Mouse (Mus musculus) liver, embryonic 14.5 days (tissue): ENCODE results near the gene Rin1. TPM values are rescaled to one million over a fixed set of nuclear protein-coding genes. Genes with fewer than 3 reads are reported as not detected.

Experiments
- ATAC-seq: fragments of 200-750 bp; cut with Nextera tagmentation; 2 replicates; pipeline ENCODE4 v1.8.0; 2017; ENCODE audit warnings: moderate number of reproducible peaks, mild to moderate bottlenecking, moderate library complexity; ENCODE audit not compliant: insufficient read depth
- DNase-seq, 3 experiments: peaks; one replicate each; pipeline ENCODE4 v3.0.0-alpha.2; 2012 to 2013; ENCODE audit warnings: low read depth in 3 of 3, low spot score in 3 of 3
- H3K27ac ChIP-seq: fragments of 300-500 bp; sonication (generic); 2 replicates; pipeline ENCODE4 v1.5.1; 2014; ENCODE audit warnings: moderate library complexity, mild to moderate bottlenecking, control low read depth, inconsistent platforms
- H3K27me3 ChIP-seq: fragments of 300-500 bp; sonication (generic); 2 replicates; pipeline ENCODE4 v1.6.1; 2014; ENCODE audit warnings: mild to moderate bottlenecking, low read length, moderate library complexity; ENCODE audit not compliant: control insufficient read depth, insufficient read depth
- H3K36me3 ChIP-seq: fragments of 300-500 bp; sonication (generic); replicated peaks from 2 replicates; pipeline ENCODE4 v1.6.1; 2014; ENCODE audit warnings: low read depth; ENCODE audit not compliant: control insufficient read depth, insufficient read depth
- H3K4me1 ChIP-seq, 2 experiments: fragments of 200-500 bp in 1 of 2; fragments of 300-500 bp in 1 of 2; sonication (generic) in 1 of 2; replicated peaks; 2 replicates each; pipeline ENCODE4 v1.6.1; 2012 to 2014; ENCODE audit warnings: antibody characterized with exemption in 1 of 2, inconsistent platforms in 1 of 2, low read length in 1 of 2; ENCODE audit not compliant: control insufficient read depth in 2 of 2, insufficient read depth in 2 of 2
- H3K4me2 ChIP-seq: fragments of 300-500 bp; sonication (generic); 2 replicates; pipeline ENCODE4 v1.6.1; 2014; ENCODE audit warnings: low read depth, mild to moderate bottlenecking, control low read depth, moderate library complexity
- H3K4me3 ChIP-seq, 2 experiments: fragments of 200-500 bp in 1 of 2; fragments of 300-500 bp in 1 of 2; sonication (generic) in 1 of 2; 2 replicates each; pipeline ENCODE4 v1.5.1; 2012 to 2014; ENCODE audit warnings: low read depth in 2 of 2, low read length in 2 of 2, mild to moderate bottlenecking in 2 of 2, control low read depth in 1 of 2, inconsistent platforms in 1 of 2, moderate library complexity in 1 of 2; ENCODE audit not compliant: insufficient read depth in 1 of 2
- H3K9ac ChIP-seq: fragments of 300-500 bp; sonication (generic); replicated peaks from 2 replicates; pipeline ENCODE4 v1.6.1; 2014; ENCODE audit warnings: mild to moderate bottlenecking, control low read depth, moderate library complexity
- H3K9me3 ChIP-seq: fragments of 300-500 bp; sonication (generic); 2 replicates; pipeline ENCODE4 v1.6.1; 2016; ENCODE audit warnings: low read length, mixed read lengths; ENCODE audit not compliant: control insufficient read depth
- CTCF ChIP-seq: IDR thresholded peaks from 2 replicates; pipeline ENCODE4 v1.5.1; 2016; ENCODE audit warnings: antibody characterized with exemption, low read depth, control low read depth
- EP300 ChIP-seq: IDR thresholded peaks from 2 replicates; pipeline ENCODE4 v1.6.1; 2016; ENCODE audit warnings: antibody characterized with exemption, low read depth
- WGBS: fragments of 180-500 bp; shearing (Covaris S2); extraction: QIAGEN DNeasy Blood & Tissue Kit; methylation state at CpG from one replicate; pipeline ENCODE4 v1.1.7; 2014; ENCODE audit not compliant: insufficient replicate concordance; 5-methylcytosine and 5-hydroxymethylcytosine counted together
- polyA plus RNA-seq, 2 experiments: library from polyadenylated mRNA; depleted of rRNA in 1 of 2; stranded (reverse) in 1 of 2; unstranded in 1 of 2; fragments of >200 nt; fragmentation: Nextera tagmentation in 1 of 2; extraction: Ambion mirVana in 1 of 2; gene quantifications; 2 replicates each; pipeline versions ENCODE4 v1.2.1 to v1.2.3; 2012 to 2014

Rin1 gene
- polyA plus RNA-seq, 2 experiments: 0.13 to 0.54 TPM

DNA sequence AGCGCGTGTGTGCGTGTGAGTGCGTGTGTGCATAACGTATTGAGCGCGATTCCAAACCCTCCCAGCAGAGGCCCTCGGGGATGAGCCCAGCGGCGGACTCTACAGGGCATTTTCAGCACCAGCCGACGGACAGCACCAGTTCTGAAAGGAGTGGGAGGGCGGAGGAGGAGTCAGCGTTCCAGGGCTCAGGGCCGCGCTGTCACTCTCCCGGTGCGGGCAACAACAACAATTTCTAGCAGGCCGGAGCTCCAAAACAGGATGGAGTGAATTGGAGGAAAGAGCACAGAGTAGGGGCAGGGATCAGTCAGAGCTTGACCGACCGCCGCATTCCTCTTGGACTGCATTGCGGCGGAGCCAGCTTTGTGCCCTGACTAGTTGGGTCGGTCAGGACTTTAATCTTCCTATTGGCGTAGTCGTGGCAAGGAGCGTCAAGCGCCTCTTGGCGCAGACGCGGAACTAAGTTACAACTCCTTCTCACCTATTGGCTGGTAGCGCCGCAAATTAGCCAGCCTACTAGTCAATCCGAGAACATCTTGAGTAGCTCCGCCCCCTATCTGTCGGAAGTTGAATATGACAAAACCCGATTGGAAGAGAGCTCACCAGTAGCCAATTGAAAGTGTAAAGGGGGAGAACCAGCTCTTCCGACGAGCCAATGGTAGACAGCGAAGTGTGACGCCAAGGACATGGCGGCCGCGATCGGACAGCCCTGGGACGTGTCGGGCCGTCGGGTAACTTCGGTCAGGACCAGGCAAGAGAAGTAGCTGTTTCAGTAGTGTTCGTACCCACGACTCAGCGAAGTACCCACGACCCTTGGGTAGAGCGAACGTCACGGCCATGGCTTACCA is 37.8 kb downstream of the Rin1 start, which contains the start of gene Yif1a:
Gene Yif1a, plus strand, starts transcription at position 655 of the 845 bp plus-strand sequence.
- H3K27me3 ChIP-seq: peaks cover 34% of the 10 kb centered on the region
- peak; percentile 98 for DNase-seq
- peak within 1 kb of the TSS; percentile 79 to 97 for H3K4me3 ChIP-seq
- H3K36me3 ChIP-seq: no peaks in the 10 kb centered on the region
- WGBS: under 1% methylated on average over 58 of the region's 58 CpGs
- no peaks in the 10 kb centered on the region for H3K9me3 ChIP-seq
- TF ChIP-seq CTCF (peak; percentile 78), EP300 (no peak)
- H3K9ac ChIP-seq: peak within 1 kb of the TSS; percentile 76
- peak within 1 kb of the TSS; percentile 77 for H3K27ac ChIP-seq
- peak within 1 kb of the TSS; percentile 73 for H3K4me2 ChIP-seq
- H3K4me1 ChIP-seq: peaks cover 10% of the 10 kb centered on the region in 2 experiments
- peak; percentile 90 for ATAC-seq

DNA sequence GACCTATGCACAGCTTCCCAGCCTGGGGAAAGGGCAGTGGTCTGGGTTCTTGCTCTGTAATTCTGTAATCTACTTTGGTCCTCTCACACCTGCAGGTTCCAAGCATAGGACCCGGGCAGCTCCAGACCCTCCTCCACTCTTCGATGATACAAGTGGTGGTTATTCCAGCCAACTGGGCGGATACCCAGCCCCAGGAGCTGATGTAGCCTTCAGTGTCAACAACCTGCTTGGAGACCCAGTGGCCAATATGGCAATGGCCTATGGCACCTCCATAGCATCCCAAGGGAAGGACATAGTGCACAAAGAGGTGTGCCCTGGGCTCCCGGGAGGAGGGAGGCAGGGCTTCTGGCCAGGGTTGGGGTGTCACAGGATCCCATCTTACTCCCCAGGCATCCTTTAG is 39.0 kb downstream of the Rin1 start:
- H3K27ac ChIP-seq: no peak overlapping the region
- DNase-seq (no peak), ATAC-seq (no peak)
- H3K4me1 ChIP-seq: peaks cover 10 to 12% of the 10 kb centered on the region in 2 experiments
- TF ChIP-seq EP300: no peak
- no peak for TF ChIP-seq CTCF
- H3K36me3 ChIP-seq: no peaks in the 10 kb centered on the region
- peak overlapping the region; percentile 73 for H3K4me2 ChIP-seq
- no peaks in the 10 kb centered on the region for H3K9me3 ChIP-seq
- H3K9ac ChIP-seq: no peak overlapping the region
- peak overlapping the region; percentile 79 to 97; a peak in 3 of 4 replicates for H3K4me3 ChIP-seq
- H3K27me3 ChIP-seq: peaks cover 22% of the 10 kb centered on the region
- WGBS: 77% methylated on average over 4 of the region's 4 CpGs

DNA sequence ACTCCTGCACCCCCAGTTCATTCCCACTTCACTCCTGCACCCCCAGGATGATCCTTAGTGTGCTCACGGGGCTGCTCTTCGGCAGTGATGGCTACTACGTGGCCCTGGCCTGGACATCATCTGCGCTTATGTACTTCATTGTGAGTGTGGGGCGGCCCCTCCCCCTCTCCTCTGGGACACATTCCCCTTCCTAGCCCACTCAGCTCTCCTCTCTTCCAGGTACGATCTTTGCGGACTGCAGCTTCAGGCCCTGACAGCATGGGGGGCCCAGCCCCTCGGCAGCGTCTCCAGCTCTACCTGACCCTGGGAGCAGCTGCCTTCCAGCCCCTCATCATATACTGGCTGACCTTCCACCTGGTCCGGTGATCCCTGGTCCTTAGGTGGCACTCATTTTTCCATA is 41.8 kb downstream of the Rin1 start:
- DNase-seq: no peak
- TF ChIP-seq EP300 (no peak), CTCF (no peak)
- WGBS: 90% methylated on average over 10 of the region's 10 CpGs
- Histone ChIP-seq H3K27ac (no peak overlapping the region), H3K9ac (no peak overlapping the region), H3K36me3 (no peaks in the 10 kb centered on the region), H3K27me3 (no peaks in the 10 kb centered on the region; the same call in 1 of the 2 replicates), H3K4me2 (no peak overlapping the region), H3K4me1 (peaks cover 10 to 19% of the 10 kb centered on the region in 2 experiments), H3K4me3 (no peak overlapping the region), H3K9me3 (no peaks in the 10 kb centered on the region)
- ATAC-seq: no peak

DNA sequence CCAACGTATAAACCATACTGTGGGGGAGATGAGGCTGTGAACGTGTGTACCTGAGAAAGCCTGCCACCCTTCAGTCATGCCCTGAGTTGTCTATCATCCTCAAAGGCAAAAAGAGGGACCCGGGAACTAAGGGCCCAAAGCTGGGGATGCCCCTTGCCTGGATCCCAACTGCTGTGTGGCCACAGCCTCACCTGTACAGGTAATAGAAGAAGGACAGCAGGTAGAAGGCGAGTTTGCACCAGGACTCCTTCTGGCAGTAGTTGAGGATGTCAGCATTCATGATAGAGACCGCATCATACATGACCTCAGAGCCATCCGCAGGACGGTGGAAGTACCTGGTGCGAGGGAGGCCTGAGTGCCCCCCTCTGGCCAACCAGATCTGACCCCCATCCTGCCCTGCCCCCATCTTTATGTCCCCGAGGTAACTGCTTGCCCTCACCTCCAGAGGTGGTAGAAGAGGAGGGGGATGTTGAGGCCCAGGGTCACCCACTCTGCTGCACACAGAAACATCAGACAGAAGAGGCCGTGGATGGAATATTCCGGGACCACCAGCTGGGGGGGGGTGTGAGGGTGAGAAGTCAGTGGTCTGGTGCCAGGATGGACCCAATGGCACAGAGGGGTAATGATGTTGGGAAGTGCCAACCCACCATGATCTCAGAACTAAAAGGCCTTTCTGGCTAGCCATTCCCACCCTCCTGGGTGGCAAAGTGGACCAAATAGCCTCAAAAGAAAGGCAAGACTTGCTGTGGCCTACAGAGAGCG is 43.4 kb downstream of the Rin1 start:
- Histone ChIP-seq H3K4me3 (no peak overlapping the region), H3K4me2 (no peak overlapping the region), H3K27me3 (no peaks in the 10 kb centered on the region; the same call in none of the 2 replicates), H3K36me3 (no peaks in the 10 kb centered on the region), H3K9me3 (no peaks in the 10 kb centered on the region), H3K4me1 (peaks cover 7 to 17% of the 10 kb centered on the region in 2 experiments), H3K27ac (no peak overlapping the region), H3K9ac (no peak overlapping the region)
- 63% methylated on average over 12 of the region's 12 CpGs for WGBS
- DNase-seq: no peak
- no peak for TF ChIP-seq EP300
- TF ChIP-seq CTCF: no peak
- no peak for ATAC-seq

DNA sequence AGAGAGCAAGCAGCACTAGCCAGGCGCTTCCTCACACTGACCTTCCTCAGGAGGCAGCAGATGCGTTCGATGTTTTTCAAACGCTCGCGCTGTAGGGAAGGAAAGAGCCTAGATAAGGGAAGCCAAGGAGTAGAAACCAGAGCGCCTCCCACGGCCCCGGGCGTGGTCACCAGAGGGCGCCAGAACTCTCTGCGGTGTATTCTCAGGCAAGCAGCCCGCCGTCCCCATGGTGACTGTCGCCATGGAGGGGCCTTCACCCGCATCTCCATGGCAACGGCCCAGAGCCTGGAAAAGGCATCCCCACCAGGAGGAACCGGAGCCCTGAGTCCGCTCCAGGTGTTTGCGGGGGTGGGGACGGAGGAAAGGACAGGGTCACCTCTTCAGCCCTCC is 44.0 kb downstream of the Rin1 start:
- Histone ChIP-seq H3K4me1 (peaks cover 4 to 13% of the 10 kb centered on the region in 2 experiments), H3K4me2 (no peak overlapping the region), H3K27ac (no peak overlapping the region), H3K27me3 (no peaks in the 10 kb centered on the region; the same call in none of the 2 replicates), H3K9ac (no peak overlapping the region), H3K9me3 (no peaks in the 10 kb centered on the region), H3K36me3 (no peaks in the 10 kb centered on the region), H3K4me3 (no peak overlapping the region)
- DNase-seq (peak; percentile 68 to 72 (median 69)), ATAC-seq (peak; percentile 69)
- WGBS: under 1% methylated on average over 21 of the region's 21 CpGs
- no peak for TF ChIP-seq EP300
- TF ChIP-seq CTCF: peak; percentile 94
